Mouse (Mus musculus): ENCODE results near the gene Srebf1.

Srebf1 gene

GRCm38 (mm10) chr11:60233235-60233634 lies 10.9 kb upstream of the Srebf1 start:
- DNase-seq (ENCODE audit: low spot score in 2 of 2): no peak

- DNase-seq (ENCODE audit: low spot score in 2 of 2): no peak
These were observed 10.2 kb upstream of the Srebf1 start for GRCm38 (mm10) chr11:60232441-60233058.

- no peak for DNase-seq (ENCODE audit: low spot score in 2 of 2)
These were observed 9.6 kb upstream of the Srebf1 start for GRCm38 (mm10) chr11:60231951-60232350.

- no peak for DNase-seq (ENCODE audit: low spot score in 2 of 2)
These were observed 8.9 kb upstream of the Srebf1 start for GRCm38 (mm10) chr11:60231326-60231725.

GRCm38 (mm10) chr11:60230512-60230911 lies 8.1 kb upstream of the Srebf1 start:
- DNase-seq (ENCODE audit: low spot score in 2 of 2): no peak

- no peak for DNase-seq (ENCODE audit: low spot score in 2 of 2)
These were observed 7.4 kb upstream of the Srebf1 start for GRCm38 (mm10) chr11:60229821-60230220.

GRCm38 (mm10) chr11:60228525-60228924 lies 6.1 kb upstream of the Srebf1 start:
- no peak for DNase-seq (ENCODE audit: low spot score in 2 of 2)

- DNase-seq (ENCODE audit: low spot score in 2 of 2): no peak
These were observed 3.5 kb upstream of the Srebf1 start for GRCm38 (mm10) chr11:60225874-60226273.

- no peak for DNase-seq (ENCODE audit: low spot score in 2 of 2)
These were observed 2.3 kb upstream of the Srebf1 start for GRCm38 (mm10) chr11:60224676-60225075.

- DNase-seq (ENCODE audit: low spot score in 2 of 2): no peak
These were observed 304 bp downstream of the Srebf1 start for GRCm38 (mm10) chr11:60222085-60222468.

- DNase-seq (ENCODE audit: low spot score in 2 of 2): no peak
These were observed 956 bp downstream of the Srebf1 start for GRCm38 (mm10) chr11:60221425-60221824.

- DNase-seq (ENCODE audit: low spot score in 2 of 2): peak; percentile 75 to 85
These were observed 2.0 kb downstream of the Srebf1 start for GRCm38 (mm10) chr11:60220291-60220804.

- no peak for DNase-seq (ENCODE audit: low spot score in 2 of 2)
These were observed 2.8 kb downstream of the Srebf1 start for GRCm38 (mm10) chr11:60219609-60220008.

GRCm38 (mm10) chr11:60217467-60217866 lies 4.9 kb downstream of the Srebf1 start:
- no peak for DNase-seq (ENCODE audit: low spot score in 2 of 2)

GRCm38 (mm10) chr11:60216671-60217070 lies 5.7 kb downstream of the Srebf1 start:
- no peak for DNase-seq (ENCODE audit: low spot score in 2 of 2)

GRCm38 (mm10) chr11:60213266-60213665 lies 9.1 kb downstream of the Srebf1 start:
- no peak for DNase-seq (ENCODE audit: low spot score in 2 of 2)

- no peak for DNase-seq (ENCODE audit: low spot score in 2 of 2)
These were observed 10.6 kb downstream of the Srebf1 start for GRCm38 (mm10) chr11:60211761-60212160.

- no peak for DNase-seq (ENCODE audit: low spot score in 2 of 2)
These were observed 11.2 kb downstream of the Srebf1 start for GRCm38 (mm10) chr11:60211152-60211551.

- DNase-seq (ENCODE audit: low spot score in 2 of 2): peak; percentile 80 to 81
These were observed 12.1 kb downstream of the Srebf1 start for GRCm38 (mm10) chr11:60210305-60210724.

- DNase-seq (ENCODE audit: low spot score in 2 of 2): no peak
These were observed 12.5 kb downstream of the Srebf1 start for GRCm38 (mm10) chr11:60209933-60210249.

- DNase-seq (ENCODE audit: low spot score in 2 of 2): peak; percentile 78 to 82
These were observed 13.0 kb downstream of the Srebf1 start for GRCm38 (mm10) chr11:60209217-60209932.

GRCm38 (mm10) chr11:60208712-60209111 lies 13.7 kb downstream of the Srebf1 start:
- no peak for DNase-seq (ENCODE audit: low spot score in 2 of 2)

GRCm38 (mm10) chr11:60208201-60208600 lies 14.2 kb downstream of the Srebf1 start:
- no peak for DNase-seq (ENCODE audit: low spot score in 2 of 2)

Measured in frontal cortex, postnatal 14 days (tissue).